Mouse (Mus musculus): ENCODE measurements around the gene Lpcat2.

DNA sequence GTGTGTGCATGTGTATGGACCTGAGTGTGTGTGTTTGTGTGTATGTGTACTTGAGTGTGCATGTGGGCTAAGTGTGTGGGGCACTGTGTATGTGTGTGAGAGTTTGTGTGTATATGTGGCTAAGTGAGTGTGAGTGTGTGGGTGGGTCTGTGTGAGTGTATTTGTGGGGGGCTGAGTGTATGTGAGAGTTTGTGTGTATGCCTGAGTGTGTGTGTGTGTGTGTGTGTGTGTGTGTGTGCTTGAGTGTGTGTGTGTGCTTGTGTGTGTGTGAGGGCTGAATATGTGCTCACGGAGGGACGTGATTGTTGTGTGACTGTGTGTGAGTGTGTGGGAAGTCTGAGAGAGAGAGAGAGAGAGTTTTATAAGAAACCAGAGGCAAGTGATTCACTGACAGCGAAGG lies 3.8 kb upstream of the Lpcat2 start:
- no peak for TF ChIP-seq CTCF (IDR thresholded peaks at IDR 0.05; ENCODE audit: low read depth)
- no peak for TF ChIP-seq EP300 (optimal IDR thresholded peaks at IDR 0.05)
